Mouse (Mus musculus): ENCODE measurements around the gene Podn.

Gene Podn

GRCm38 (mm10) chr4:108045136-108046107 is 50.8 kb downstream of the Podn start:
- no peak for DNase-seq (ENCODE audit: low spot score)

- DNase-seq (ENCODE audit: low spot score), result no peak
Observed at GRCm38 (mm10) chr4:108037027-108037426, 59.2 kb downstream of the Podn start.

GRCm38 (mm10) chr4:108033041-108033764 is 63.0 kb downstream of the Podn start:
- no peak for DNase-seq (ENCODE audit: low spot score)

- DNase-seq (ENCODE audit: low spot score), result no peak
Observed at GRCm38 (mm10) chr4:108032352-108032849, 63.8 kb downstream of the Podn start.

- peak; percentile 24 for DNase-seq (ENCODE audit: low spot score)
Observed at GRCm38 (mm10) chr4:108031502-108032351, 64.5 kb downstream of the Podn start.

GRCm38 (mm10) chr4:108030888-108031501 is 65.2 kb downstream of the Podn start:
- DNase-seq (ENCODE audit: low spot score), result no peak

GRCm38 (mm10) chr4:108026193-108026592 is 70.1 kb downstream of the Podn start:
- DNase-seq (ENCODE audit: low spot score), result no peak

- no peak for DNase-seq (ENCODE audit: low spot score)
Observed at GRCm38 (mm10) chr4:108025269-108025668, 71.0 kb downstream of the Podn start.

- DNase-seq (ENCODE audit: low spot score), result no peak
Observed at GRCm38 (mm10) chr4:108024641-108025040, 71.6 kb downstream of the Podn start.

GRCm38 (mm10) chr4:108023186-108023585 is 73.1 kb downstream of the Podn start:
- no peak for DNase-seq (ENCODE audit: low spot score)

- no peak for DNase-seq (ENCODE audit: low spot score)
Observed at GRCm38 (mm10) chr4:108020178-108020577, 76.1 kb downstream of the Podn start.

GRCm38 (mm10) chr4:108018961-108019921 is 77.0 kb downstream of the Podn start:
- no peak for DNase-seq (ENCODE audit: low spot score)

GRCm38 (mm10) chr4:108018241-108018923 is 77.9 kb downstream of the Podn start:
- DNase-seq (ENCODE audit: low spot score), result no peak

- DNase-seq (ENCODE audit: low spot score), result no peak
Observed at GRCm38 (mm10) chr4:108017839-108018238, 78.4 kb downstream of the Podn start.

GRCm38 (mm10) chr4:108016321-108016720 is 79.9 kb downstream of the Podn start:
- no peak for DNase-seq (ENCODE audit: low spot score)

- no peak for DNase-seq (ENCODE audit: low spot score)
Observed at GRCm38 (mm10) chr4:108015067-108015765, 81.0 kb downstream of the Podn start.

GRCm38 (mm10) chr4:108014466-108014865 is 81.8 kb downstream of the Podn start:
- no peak for DNase-seq (ENCODE audit: low spot score)

- no peak for DNase-seq (ENCODE audit: low spot score)
Observed at GRCm38 (mm10) chr4:108008541-108008940, 87.7 kb downstream of the Podn start.

- no peak for DNase-seq (ENCODE audit: low spot score)
Observed at GRCm38 (mm10) chr4:108007532-108008103, 88.6 kb downstream of the Podn start.
